Mouse (Mus musculus) gastrocnemius, postnatal 10 days (tissue): ENCODE data around the gene Spata48. TPM values are rescaled to one million over a fixed set of nuclear protein-coding genes. Genes with fewer than 3 reads are reported as not detected.
A peak's percentile ranks its signal among the peaks of the same experiment; 100 is the strongest.

ENCODE experiments used
- DNase-seq: peaks from one replicate; pipeline ENCODE4 v3.0.0; 2021; ENCODE audit warnings: mixed read lengths
- long read RNA-seq, 2 experiments: library from polyadenylated mRNA; stranded (forward); transcript quantifications; one replicate each; pipeline ENCODE4 v2.0.0; 2021
- total RNA-seq, 2 experiments: library from RNA; stranded (reverse); gene quantifications; 2 replicates each; pipeline ENCODE4 v1.2.3; 2021

Gene Spata48
- total RNA-seq: 1 to 10 TPM in 1 of 2 experiments, under 1 TPM in 1; 0.89 to 1.6 TPM
- long read RNA-seq, experiment 1, partial matches to known transcripts: 0 of 2 reads
- long read RNA-seq, experiment 1, other reads (novel, unspliced or antisense): 2 of 2 reads
- long read RNA-seq, experiment 2, partial matches to known transcripts: 0 of 4 reads
- long read RNA-seq, experiment 2, other reads (novel, unspliced or antisense): 4 of 4 reads

- DNase-seq: peak; percentile 89
Observed at GRCm38 (mm10) chr11:11461635-11462560, at the start of gene Spata48, which contains the start of gene Zpbp. TSS of gene Spata48 (plus strand) at chr11:11462094. TSS of gene Zpbp (minus strand) at chr11:11462408.

GRCm38 (mm10) chr11:11414188-11414587 lies 47.7 kb upstream of the Spata48 start:
- DNase-seq: no peak

- DNase-seq: no peak
Observed at GRCm38 (mm10) chr11:11417356-11417755, 44.5 kb upstream of the Spata48 start.

GRCm38 (mm10) chr11:11455037-11455436 lies 6.9 kb upstream of the Spata48 start:
- no peak for DNase-seq

GRCm38 (mm10) chr11:11462561-11462890 lies 632 bp downstream of the Spata48 start:
- DNase-seq: no peak

- no peak for DNase-seq
Observed at GRCm38 (mm10) chr11:11468924-11469323, 7.0 kb downstream of the Spata48 start.

GRCm38 (mm10) chr11:11484378-11484777 lies 22.5 kb downstream of the Spata48 start:
- DNase-seq: no peak

- no peak for DNase-seq
Observed at GRCm38 (mm10) chr11:11492044-11492443, 30.1 kb downstream of the Spata48 start.

GRCm38 (mm10) chr11:11495697-11496096 lies 33.8 kb downstream of the Spata48 start:
- DNase-seq: no peak

GRCm38 (mm10) chr11:11499944-11500343 lies 38.0 kb downstream of the Spata48 start:
- peak; percentile 8 for DNase-seq

GRCm38 (mm10) chr11:11506187-11506586 lies 44.3 kb downstream of the Spata48 start:
- DNase-seq: no peak

GRCm38 (mm10) chr11:11509413-11509812 lies 47.5 kb downstream of the Spata48 start:
- DNase-seq: no peak

GRCm38 (mm10) chr11:11512056-11512455 lies 50.2 kb downstream of the Spata48 start:
- DNase-seq: no peak

GRCm38 (mm10) chr11:11513008-11513799 lies 51.3 kb downstream of the Spata48 start:
- no peak for DNase-seq

- DNase-seq: no peak
Observed at GRCm38 (mm10) chr11:11514920-11515319, 53.0 kb downstream of the Spata48 start.

- DNase-seq: no peak
Observed at GRCm38 (mm10) chr11:11517781-11518435, 56.0 kb downstream of the Spata48 start.

GRCm38 (mm10) chr11:11519255-11520243 lies 57.7 kb downstream of the Spata48 start:
- DNase-seq: no peak

GRCm38 (mm10) chr11:11521908-11522441 lies 60.1 kb downstream of the Spata48 start:
- no peak for DNase-seq

GRCm38 (mm10) chr11:11528760-11529159 lies 66.9 kb downstream of the Spata48 start:
- DNase-seq: no peak

GRCm38 (mm10) chr11:11529165-11529564 lies 67.3 kb downstream of the Spata48 start:
- no peak for DNase-seq

- no peak for DNase-seq
Observed at GRCm38 (mm10) chr11:11530126-11530525, 68.2 kb downstream of the Spata48 start.
